Mouse (Mus musculus) gastrocnemius, postnatal 36 days (tissue): ENCODE measurements around the gene Ap5s1. TPM values are rescaled to one million over a fixed set of nuclear protein-coding genes. Genes with fewer than 3 reads are reported as not detected.

Source experiments
- DNase-seq, 2 experiments: peaks; one replicate each; pipeline ENCODE4 v3.0.0; 2022
- intact Hi-C: fragments of 180-260 bp; cut with DNase I; formaldehyde crosslinking; loops from one replicate; pipeline ENCODE4 v1.15.1; 2025
- long read RNA-seq, 2 experiments: library from polyadenylated mRNA; stranded (forward); transcript quantifications; one replicate each; pipeline ENCODE4 v2.0.0; 2021
- total RNA-seq, 2 experiments: library from RNA; stranded (reverse); gene quantifications; 2 replicates each; pipeline ENCODE4 v1.2.3; 2021

The Ap5s1 gene
- 10 to 100 TPM; 13.9 to 15.0 TPM for total RNA-seq
- long read RNA-seq, experiment 1, transcript Ap5s1-203 (3 exons, 1,521 nt) = major isoform, 7 of 20 reads
- long read RNA-seq, experiment 1, transcript Ap5s1-205 (2 exons, 868 nt) = major isoform, 7 of 20 reads
- long read RNA-seq, experiment 1, partial matches to known transcripts = 5 of 20 reads
- long read RNA-seq, experiment 1, other reads (novel, unspliced or antisense) = 1 of 20 reads
- long read RNA-seq, experiment 2, transcript Ap5s1-203 (3 exons, 1,521 nt) = minor isoform, 5 of 17 reads
- long read RNA-seq, experiment 2, transcript Ap5s1-205 (2 exons, 868 nt) = major isoform, 7 of 17 reads
- long read RNA-seq, experiment 2, partial matches to known transcripts = 1 of 17 reads
- long read RNA-seq, experiment 2, other reads (novel, unspliced or antisense) = 4 of 17 reads

GRCm38 (mm10) chr2:131206778-131207177 is at the start of gene Ap5s1:
Ap5s1 (plus strand) TSS chr2:131207078.
- DNase-seq = no peak
- intact Hi-C loops = no loop called here

- intact Hi-C loops = no loop called here
- no peak for DNase-seq
Observed at GRCm38 (mm10) chr2:131159491-131159910, 47.4 kb upstream of the Ap5s1 start.

- DNase-seq = peak; percentile 92 to 96
- intact Hi-C loops = loop anchor here (1.0 kb wide), 1 partner anchor 65 kb away; no protein-coding TSS in a partner anchor
Observed at GRCm38 (mm10) chr2:131159938-131160581, 46.8 kb upstream of the Ap5s1 start, which contains the start of gene 1700037H04Rik. 1700037H04Rik (minus strand) TSS chr2:131160081.

- no peak for DNase-seq
- intact Hi-C loops = loop anchor here (1.0 kb wide), 1 partner anchor 65 kb away; no protein-coding TSS in a partner anchor
Observed at GRCm38 (mm10) chr2:131160671-131161111, 46.2 kb upstream of the Ap5s1 start.

GRCm38 (mm10) chr2:131163924-131164323 is 43.0 kb upstream of the Ap5s1 start:
- no peak for DNase-seq
- intact Hi-C loops = no loop called here

- DNase-seq = no peak
- intact Hi-C loops = no loop called here
Observed at GRCm38 (mm10) chr2:131166172-131166571, 40.7 kb upstream of the Ap5s1 start.

- intact Hi-C loops = no loop called here
- no peak for DNase-seq
Observed at GRCm38 (mm10) chr2:131167984-131168383, 38.9 kb upstream of the Ap5s1 start.

GRCm38 (mm10) chr2:131168914-131169313 is 38.0 kb upstream of the Ap5s1 start:
- intact Hi-C loops = no loop called here
- no peak for DNase-seq

GRCm38 (mm10) chr2:131170936-131171335 is 35.9 kb upstream of the Ap5s1 start:
- no peak for DNase-seq
- intact Hi-C loops = no loop called here

- intact Hi-C loops = no loop called here
- DNase-seq = peak; percentile 56 to 59
Observed at GRCm38 (mm10) chr2:131171401-131172104, 35.3 kb upstream of the Ap5s1 start.

GRCm38 (mm10) chr2:131172322-131172721 is 34.6 kb upstream of the Ap5s1 start:
- no peak for DNase-seq
- intact Hi-C loops = no loop called here

GRCm38 (mm10) chr2:131174700-131175099 is 32.2 kb upstream of the Ap5s1 start:
- no peak for DNase-seq
- intact Hi-C loops = loop anchor here (5.0 kb wide), 1 partner anchor 78 kb away; no protein-coding TSS in a partner anchor

GRCm38 (mm10) chr2:131175286-131175944 is 31.5 kb upstream of the Ap5s1 start:
- intact Hi-C loops = loop anchor here (5.0 kb wide), 1 partner anchor 77 kb away; no protein-coding TSS in a partner anchor
- no peak for DNase-seq

- DNase-seq = no peak
- intact Hi-C loops = loop anchor here (5.0 kb wide), 1 partner anchor 76 kb away; no protein-coding TSS in a partner anchor
Observed at GRCm38 (mm10) chr2:131175945-131176309, 31.0 kb upstream of the Ap5s1 start.

- DNase-seq = no peak
- intact Hi-C loops = loop anchor here (5.0 kb wide), 1 partner anchor 76 kb away; no protein-coding TSS in a partner anchor
Observed at GRCm38 (mm10) chr2:131176491-131176890, 30.4 kb upstream of the Ap5s1 start.

- no peak for DNase-seq
- intact Hi-C loops = loop anchor here (5.0 kb wide), 1 partner anchor 74 kb away; no protein-coding TSS in a partner anchor
Observed at GRCm38 (mm10) chr2:131177932-131178331, 28.9 kb upstream of the Ap5s1 start.

GRCm38 (mm10) chr2:131178828-131179245 is 28.0 kb upstream of the Ap5s1 start:
- DNase-seq = peak in 1 of 2 experiments; percentile 31
- intact Hi-C loops = loop anchor here (5.0 kb wide), 1 partner anchor 73 kb away; no protein-coding TSS in a partner anchor

- DNase-seq = peak in 1 of 2 experiments; percentile 61
- intact Hi-C loops = loop anchor here (5.0 kb wide), 1 partner anchor 73 kb away; no protein-coding TSS in a partner anchor
Observed at GRCm38 (mm10) chr2:131179246-131179886, 27.5 kb upstream of the Ap5s1 start.

GRCm38 (mm10) chr2:131179990-131180587 is 26.8 kb upstream of the Ap5s1 start, which contains the start of gene Cenpb:
Cenpb (minus strand) TSS chr2:131180067.
- intact Hi-C loops = loop anchor here (2.0 to 5.0 kb wide), 2 partner anchors 25 to 72 kb away; no protein-coding TSS in a partner anchor
- peak; percentile 76 to 82 for DNase-seq
